20 mouse cellular contexts compared by ENCODE assay signal in the genomic region with DNA sequence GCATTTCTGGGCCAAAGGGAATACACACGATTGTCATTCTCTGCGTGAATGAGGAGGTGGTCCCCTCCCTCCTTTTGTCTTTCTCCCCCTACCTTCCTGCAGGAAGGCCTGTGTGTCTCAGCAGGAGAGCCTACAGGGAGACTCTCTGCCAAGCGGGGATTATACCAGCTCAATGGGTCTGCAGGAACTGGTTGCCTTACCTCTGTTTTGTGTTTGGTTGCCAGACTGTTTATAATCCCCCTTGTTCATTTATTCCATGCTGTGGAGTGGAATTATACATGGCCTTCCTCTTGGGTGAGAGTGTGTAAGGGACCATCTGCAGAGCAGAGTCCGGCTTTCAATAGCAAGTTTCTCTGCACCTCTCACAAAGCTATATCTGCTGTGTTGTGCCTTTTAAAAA. TPM values are rescaled to one million over a fixed set of nuclear protein-coding genes. Genes with fewer than 3 reads are reported as not detected.
DNase-seq lines count a peak whose midpoint lies in the region; ATAC-seq lines count a peak whose summit lies in the region.
"Had no signal": no experiment of that assay in that cellular context is flagged by ENCODE, and none has a peak within 500 bp of the region (broad histone marks: within the 10 kb centered on the region; RNA-seq: fewer than 3 reads in every experiment).

No protein-coding gene starts in this region.

- no peak overlapping the region for H3K4me2 ChIP-seq in hindbrain, embryonic 15.5 days
- H3K4me2 ChIP-seq in midbrain, embryonic 16.5 days (ENCODE audit: low read length), result no peak overlapping the region
- no peak overlapping the region for H3K4me2 ChIP-seq in intestine, embryonic 16.5 days (ENCODE audit: low read depth, low read length)
- H3K4me2 ChIP-seq: lung, embryonic 15.5 days had no signal

- H3K27ac ChIP-seq in hindbrain, embryonic 15.5 days (replicated peaks), result peak overlapping the region; percentile 10; the same call in 1 of the 2 replicates
- peak overlapping the region; percentile 71 for H3K27ac ChIP-seq in midbrain, embryonic 16.5 days (ENCODE audit: low read length)
- H3K27ac ChIP-seq in intestine, embryonic 16.5 days (ENCODE audit: low read length), result no peak overlapping the region
- H3K27ac ChIP-seq: heart, adult 2 months; liver, embryonic 14.5 days; lung, embryonic 15.5 days; macrophage had no signal

- H3K9me3 ChIP-seq in hindbrain, embryonic 15.5 days, result no peaks in the 10 kb centered on the region
- H3K9me3 ChIP-seq in midbrain, embryonic 16.5 days (replicated peaks; ENCODE audit: control insufficient read depth, low read length, poor library complexity, severe bottlenecking), result no peaks in the 10 kb centered on the region
- H3K9me3 ChIP-seq in intestine, embryonic 16.5 days (ENCODE audit: control insufficient read depth, low read length), result no peaks in the 10 kb centered on the region
- H3K9me3 ChIP-seq: lung, embryonic 15.5 days had no signal

- no peak for ATAC-seq in hindbrain, embryonic 15.5 days (ENCODE audit: low FRiP score, low read depth)
- ATAC-seq in midbrain, embryonic 16.5 days, result 0 out of 2 replicates have a peak, but pooled peaks have one; percentile 37
- ATAC-seq in intestine, embryonic 16.5 days, result no peak
- ATAC-seq: intestine, postnatal 0 days; Patski had no signal

- no peak overlapping the region for H3K9ac ChIP-seq in hindbrain, embryonic 15.5 days
- H3K9ac ChIP-seq in midbrain, embryonic 16.5 days (ENCODE audit: low read depth, low read length), result no peak overlapping the region
- no peak overlapping the region for H3K9ac ChIP-seq in intestine, embryonic 16.5 days (ENCODE audit: low read depth, low read length)
- H3K9ac ChIP-seq: liver, embryonic 14.5 days; lung, embryonic 15.5 days had no signal

- H3K4me3 ChIP-seq in hindbrain, embryonic 15.5 days, result no peak overlapping the region
- no peak overlapping the region for H3K4me3 ChIP-seq in midbrain, embryonic 16.5 days (ENCODE audit: low read depth, low read length)
- no peak overlapping the region for H3K4me3 ChIP-seq in intestine, embryonic 16.5 days (ENCODE audit: low read length)
- H3K4me3 ChIP-seq: heart, adult 2 months; lung, embryonic 15.5 days had no signal

- DNase-seq in cerebellum, postnatal 10 days, result peak; percentile 31 to 39
- no peak for DNase-seq in cerebellum, adult 18-20 months
- peak; percentile 70 for DNase-seq in retina, postnatal 1 day
- no peak for DNase-seq in retina, embryonic 14.5 days (ENCODE audit: low spot score)
- no peak for DNase-seq in layer of hippocampus, postnatal 25 days (ENCODE audit: extremely low spot score in 1 of 2, low spot score in 1 of 2)
- DNase-seq: adrenal gland, adult 8-10 months; cerebellum, adult 11 months; cerebellum, postnatal 36 days; gastrocnemius, postnatal 25 days; heart, adult 2 months; heart, postnatal 4 days; layer of hippocampus, postnatal 36 days had no signal

- no peaks in the 10 kb centered on the region for H3K27me3 ChIP-seq in hindbrain, embryonic 15.5 days
- H3K27me3 ChIP-seq in midbrain, embryonic 16.5 days (ENCODE audit: control insufficient read depth, insufficient read depth, low read depth, low read length), result no peaks in the 10 kb centered on the region
- no peaks in the 10 kb centered on the region for H3K27me3 ChIP-seq in intestine, embryonic 16.5 days (replicated peaks; ENCODE audit: control insufficient read depth, insufficient read depth, low read length)
- H3K27me3 ChIP-seq: lung, embryonic 15.5 days; Patski had no signal

- no peaks in the 10 kb centered on the region for H3K36me3 ChIP-seq in hindbrain, embryonic 15.5 days
- H3K36me3 ChIP-seq in midbrain, embryonic 16.5 days (ENCODE audit: control insufficient read depth, insufficient read depth, low read length), result no peaks in the 10 kb centered on the region
- no peaks in the 10 kb centered on the region for H3K36me3 ChIP-seq in intestine, embryonic 16.5 days (ENCODE audit: control insufficient read depth, insufficient read depth, low read length)
- H3K36me3 ChIP-seq: lung, embryonic 15.5 days had no signal

- H3K4me1 ChIP-seq in hindbrain, embryonic 15.5 days (replicated peaks), result peaks cover 28% of the 10 kb centered on the region
- peaks cover 24% of the 10 kb centered on the region for H3K4me1 ChIP-seq in midbrain, embryonic 16.5 days (ENCODE audit: control insufficient read depth, insufficient read depth, low read length)
- no peaks in the 10 kb centered on the region for H3K4me1 ChIP-seq in intestine, embryonic 16.5 days (ENCODE audit: control insufficient read depth, insufficient read depth, low read length)
- H3K4me1 ChIP-seq: lung, embryonic 15.5 days had no signal

- WGBS in hindbrain, embryonic 15.5 days, result 10% methylated on average over 4 of the region's 4 CpGs
- WGBS in midbrain, embryonic 16.5 days, result 11% methylated on average over 4 of the region's 4 CpGs
- WGBS in intestine, embryonic 16.5 days, result 50% methylated on average over 4 of the region's 4 CpGs

RNA-seq across cellular contexts. Expression of a gene that starts 10.8 kb away (rescaled TPM):
- polyA plus RNA-seq in hindbrain, embryonic 15.5 days (2015; fragmentation: Nextera tagmentation; extraction: Ambion mirVana), result 3.3 and 5.7 TPM in 2 replicates
- polyA plus RNA-seq in midbrain, embryonic 16.5 days (2015; fragmentation: Nextera tagmentation; extraction: Ambion mirVana), result 5.1 and 5.8 TPM in 2 replicates
- polyA plus RNA-seq in intestine, embryonic 16.5 days (2015; fragmentation: Nextera tagmentation; extraction: Ambion mirVana), result 0.13 and 0.15 TPM in 2 replicates
- total RNA-seq in layer of hippocampus, postnatal 25 days (2021), result under 1 TPM; 0.76 to 0.77 TPM
- polyA plus RNA-seq: macrophage had no signal

RNA-seq across cellular contexts. Expression of a gene that starts 58.9 kb away (rescaled TPM):
- polyA plus RNA-seq in hindbrain, embryonic 15.5 days (2015; fragmentation: Nextera tagmentation; extraction: Ambion mirVana), result 48.2 and 51.7 TPM in 2 replicates
- polyA plus RNA-seq in midbrain, embryonic 16.5 days (2015; fragmentation: Nextera tagmentation; extraction: Ambion mirVana), result 41.5 and 41.7 TPM in 2 replicates
- polyA plus RNA-seq in intestine, embryonic 16.5 days (2015; fragmentation: Nextera tagmentation; extraction: Ambion mirVana), result 33.5 and 37.7 TPM in 2 replicates
- 100 to 1,000 TPM; 102 to 104 TPM for total RNA-seq in layer of hippocampus, postnatal 25 days (2021)

Comparison
In these comparisons a context has a peak if more than half of its experiments do, and no peak if none do; other contexts are left out.
1. DNase-seq: peak in cerebellum, postnatal 10 days (2 of 2) and retina, postnatal 1 day (single experiment); none in cerebellum, adult 18-20 months (0 of 2), retina, embryonic 14.5 days (single experiment) and layer of hippocampus, postnatal 25 days (0 of 2).